Mouse (Mus musculus) urinary bladder, postnatal 14 days (tissue): ENCODE results near the gene Tsc22d2.

ENCODE experiments used
- DNase-seq: peaks from one replicate; pipeline ENCODE4 v3.0.0; 2021; ENCODE audit warnings: low spot score

Gene Tsc22d2

GRCm38 (mm10) chr3:58414234-58414938, at the start of gene Tsc22d2:
Gene Tsc22d2 (plus strand): TSS chr3:58414715.
- peak; percentile 99 for DNase-seq

GRCm38 (mm10) chr3:58366756-58367155, 47.8 kb upstream of the Tsc22d2 start:
- DNase-seq = no peak

- no peak for DNase-seq
These were observed 43.7 kb upstream of the Tsc22d2 start for GRCm38 (mm10) chr3:58370811-58371210.

GRCm38 (mm10) chr3:58372066-58372904, 42.2 kb upstream of the Tsc22d2 start:
- DNase-seq = peak; percentile 68

GRCm38 (mm10) chr3:58372905-58373208, 41.7 kb upstream of the Tsc22d2 start:
- DNase-seq = no peak

- no peak for DNase-seq
These were observed 40.2 kb upstream of the Tsc22d2 start for GRCm38 (mm10) chr3:58374281-58374680.

GRCm38 (mm10) chr3:58376713-58377112, 37.8 kb upstream of the Tsc22d2 start:
- no peak for DNase-seq

GRCm38 (mm10) chr3:58377589-58378134, 36.9 kb upstream of the Tsc22d2 start:
- DNase-seq = no peak

- DNase-seq = no peak
These were observed 31.8 kb upstream of the Tsc22d2 start for GRCm38 (mm10) chr3:58382676-58383075.

GRCm38 (mm10) chr3:58385060-58385459, 29.5 kb upstream of the Tsc22d2 start:
- no peak for DNase-seq

GRCm38 (mm10) chr3:58388731-58389130, 25.8 kb upstream of the Tsc22d2 start:
- DNase-seq = no peak

- no peak for DNase-seq
These were observed 16.0 kb upstream of the Tsc22d2 start for GRCm38 (mm10) chr3:58398541-58398940.

GRCm38 (mm10) chr3:58399931-58400330, 14.6 kb upstream of the Tsc22d2 start:
- DNase-seq = no peak

- no peak for DNase-seq
These were observed 2.8 kb upstream of the Tsc22d2 start for GRCm38 (mm10) chr3:58411669-58412068.

- no peak for DNase-seq
These were observed 844 bp upstream of the Tsc22d2 start for GRCm38 (mm10) chr3:58413671-58414070.

GRCm38 (mm10) chr3:58414986-58415883, 720 bp downstream of the Tsc22d2 start:
- DNase-seq = peak; percentile 82

- DNase-seq = peak; percentile 76
These were observed 1.6 kb downstream of the Tsc22d2 start for GRCm38 (mm10) chr3:58415884-58416725.

- DNase-seq = peak; percentile 37
These were observed 2.4 kb downstream of the Tsc22d2 start for GRCm38 (mm10) chr3:58416726-58417437.

GRCm38 (mm10) chr3:58418724-58419705, 4.5 kb downstream of the Tsc22d2 start:
- no peak for DNase-seq
